Mouse (Mus musculus): ENCODE results near the gene Olfr285.

GRCm38 (mm10) chr15:98317177-98317724 is at the start of gene Olfr285:
- no peak for TF ChIP-seq GATA1 (IDR thresholded peaks at IDR 0.05; ENCODE audit: low read length)
- no peak for TF ChIP-seq TAL1 (IDR thresholded peaks at IDR 0.05; ENCODE audit: low read length)

Measured in erythroblast, embryonic 14.5 days (primary cell).